Mouse (Mus musculus): Measurements from ENCODE around the gene Rubcn.

- TF ChIP-seq GATA1 (IDR thresholded peaks at IDR 0.05; ENCODE audit: low read length) (no peak), TAL1 (IDR thresholded peaks at IDR 0.05; ENCODE audit: low read length) (no peak)
Measured at GRCm38 (mm10) chr16:32866713-32867112, 10.9 kb downstream of the Rubcn start.
